Mouse (Mus musculus) CD4-positive, CD25-positive, alpha-beta regulatory T cell, adult 2 months (primary cell): Measurements from ENCODE around the gene Elmod3.

Source experiments
- DNase-seq: peaks from one replicate; pipeline ENCODE4 v3.0.0-alpha.2; 2012; ENCODE audit warnings: low read depth, low spot score

The Elmod3 gene

GRCm38 (mm10) chr6:72597956-72598753, at the start of gene Elmod3, which contains the start of gene Retsat:
Gene Elmod3, minus strand, starts transcription at chr6:72598413.
Gene Retsat, plus strand, starts transcription at chr6:72598475.
- peak; percentile 93 for DNase-seq

GRCm38 (mm10) chr6:72647383-72647820, 49.2 kb upstream of the Elmod3 start:
- DNase-seq = peak; percentile 83

GRCm38 (mm10) chr6:72645364-72645763, 47.2 kb upstream of the Elmod3 start:
- no peak for DNase-seq

- DNase-seq = no peak
These were observed 46.4 kb upstream of the Elmod3 start for GRCm38 (mm10) chr6:72644576-72644975.

- DNase-seq = no peak
These were observed 43.2 kb upstream of the Elmod3 start for GRCm38 (mm10) chr6:72641218-72641954.

GRCm38 (mm10) chr6:72636940-72637339, 38.7 kb upstream of the Elmod3 start:
- DNase-seq = peak; percentile 56

- peak; percentile 70 for DNase-seq
These were observed 37.7 kb upstream of the Elmod3 start for GRCm38 (mm10) chr6:72635760-72636431.

- DNase-seq = peak; percentile 36
These were observed 36.1 kb upstream of the Elmod3 start for GRCm38 (mm10) chr6:72634311-72634710.

GRCm38 (mm10) chr6:72631700-72632099, 33.5 kb upstream of the Elmod3 start:
- DNase-seq = no peak

GRCm38 (mm10) chr6:72630961-72631360, 32.7 kb upstream of the Elmod3 start:
- no peak for DNase-seq

GRCm38 (mm10) chr6:72630370-72630769, 32.2 kb upstream of the Elmod3 start:
- no peak for DNase-seq

GRCm38 (mm10) chr6:72627276-72627675, 29.1 kb upstream of the Elmod3 start:
- DNase-seq = no peak

- no peak for DNase-seq
These were observed 28.2 kb upstream of the Elmod3 start for GRCm38 (mm10) chr6:72626391-72626790.

- DNase-seq = no peak
These were observed 25.6 kb upstream of the Elmod3 start for GRCm38 (mm10) chr6:72623661-72624402.

- no peak for DNase-seq
These were observed 24.7 kb upstream of the Elmod3 start for GRCm38 (mm10) chr6:72622917-72623316.

GRCm38 (mm10) chr6:72620920-72621319, 22.7 kb upstream of the Elmod3 start:
- no peak for DNase-seq

GRCm38 (mm10) chr6:72619734-72620532, 21.7 kb upstream of the Elmod3 start:
- DNase-seq = no peak

- DNase-seq = peak; percentile 98
These were observed 18.6 kb upstream of the Elmod3 start, which contains the start of gene Tgoln1 for GRCm38 (mm10) chr6:72616643-72617288. Gene Tgoln1, minus strand, starts transcription at chr6:72617000.

- DNase-seq = peak; percentile 52
These were observed 17.6 kb upstream of the Elmod3 start for GRCm38 (mm10) chr6:72615561-72616375.
